Mouse (Mus musculus): Measurements from ENCODE around the gene Syt8. TPM values are rescaled to one million over a fixed set of nuclear protein-coding genes. Genes with fewer than 3 reads are reported as not detected.

Syt8 gene
- polyA plus RNA-seq, 1 experiment from 2014 or later: 0.35 TPM

- 95% methylated on average over 6 of the region's 6 CpGs for whole genome bisulfite sequencing
- no peak for ATAC-seq (ENCODE audit: insufficient number of reproducible peaks, insufficient read depth, low FRiP score, low TSS enrichment)
- H3K27ac ChIP-seq: no peak overlapping the region
Observed at GRCm38 (mm10) chr7:142413285-142413684, 21.4 kb upstream of the Syt8 start.

DNA sequence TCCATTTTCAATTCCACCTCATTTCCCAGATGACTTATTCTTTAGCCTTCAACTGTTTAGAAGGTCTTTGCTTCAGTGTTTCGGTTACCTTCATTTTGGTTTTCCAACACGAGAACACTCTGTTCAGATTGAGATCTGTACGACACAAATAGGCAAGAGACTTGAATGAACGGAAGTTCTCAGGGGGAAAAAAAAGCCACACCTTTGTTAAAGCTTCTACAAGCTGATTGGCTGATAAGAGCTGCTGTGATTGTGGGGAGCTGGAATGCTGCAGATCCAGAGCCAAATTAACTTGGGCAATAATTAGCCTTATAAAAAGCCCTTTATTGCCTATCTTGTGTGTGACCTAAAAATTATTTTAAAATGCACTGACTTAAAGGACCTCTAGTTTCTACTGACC is 19.3 kb upstream of the Syt8 start:
- no peak for ATAC-seq (ENCODE audit: insufficient number of reproducible peaks, insufficient read depth, low FRiP score, low TSS enrichment)
- WGBS: 58% methylated on average over 4 of the region's 4 CpGs
- Histone ChIP-seq H3K27me3 (no peaks in the 10 kb centered on the region), H3K9ac (no peak overlapping the region), H3K4me1 (no peaks in the 10 kb centered on the region), H3K27ac (no peak overlapping the region), H3K4me3 (no peak overlapping the region), H3K9me3 (no peaks in the 10 kb centered on the region), H3K4me2 (replicated peaks) (no peak overlapping the region), H3K36me3 (no peaks in the 10 kb centered on the region)

More at GRCm38 (mm10) chr7:142413285-142413684, 21.4 kb upstream of the Syt8 start:
- no peaks in the 10 kb centered on the region for H3K36me3 ChIP-seq
- no peaks in the 10 kb centered on the region for H3K4me1 ChIP-seq
- H3K4me2 ChIP-seq (replicated peaks): no peak overlapping the region
- H3K27me3 ChIP-seq: no peaks in the 10 kb centered on the region
- H3K4me3 ChIP-seq: no peak overlapping the region
- no peaks in the 10 kb centered on the region for H3K9me3 ChIP-seq
- H3K9ac ChIP-seq: no peak overlapping the region

GRCm38 (mm10) chr7:142416225-142416624 is 18.4 kb upstream of the Syt8 start:
- ATAC-seq (ENCODE audit: insufficient number of reproducible peaks, insufficient read depth, low FRiP score, low TSS enrichment): no peak
- WGBS: 64% methylated on average over 3 of the region's 3 CpGs

DNA sequence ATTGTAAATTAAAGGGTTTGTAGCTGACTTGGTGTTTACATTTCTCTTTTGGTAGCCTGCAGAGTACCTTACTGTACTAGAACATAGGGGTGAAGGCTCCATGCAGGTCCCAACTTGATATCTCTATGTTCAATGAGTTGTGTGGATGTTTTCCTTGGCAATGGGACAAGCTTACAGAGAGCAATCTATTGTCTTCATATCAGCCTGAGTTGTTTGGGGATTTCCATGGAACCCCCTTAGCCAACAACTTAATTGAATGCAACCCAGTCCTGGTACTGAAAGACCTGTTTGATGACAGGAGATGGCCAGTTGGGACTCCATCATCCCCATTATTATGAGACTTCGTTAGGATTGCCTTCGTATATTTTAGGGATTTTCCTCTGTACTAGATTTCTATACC is 16.6 kb upstream of the Syt8 start:
- Histone ChIP-seq H3K9ac (no peak overlapping the region), H3K27ac (no peak overlapping the region), H3K36me3 (no peaks in the 10 kb centered on the region), H3K4me2 (replicated peaks) (no peak overlapping the region), H3K27me3 (no peaks in the 10 kb centered on the region), H3K9me3 (no peaks in the 10 kb centered on the region), H3K4me1 (no peaks in the 10 kb centered on the region), H3K4me3 (no peak overlapping the region)
- ATAC-seq (ENCODE audit: insufficient number of reproducible peaks, insufficient read depth, low FRiP score, low TSS enrichment): no peak
- 89% methylated on average over 2 of the region's 2 CpGs for WGBS

More at GRCm38 (mm10) chr7:142416225-142416624, 18.4 kb upstream of the Syt8 start:
- H3K9me3 ChIP-seq: no peaks in the 10 kb centered on the region
- H3K36me3 ChIP-seq: no peaks in the 10 kb centered on the region
- H3K27ac ChIP-seq: no peak overlapping the region
- no peak overlapping the region for H3K9ac ChIP-seq
- H3K4me1 ChIP-seq: no peaks in the 10 kb centered on the region
- no peaks in the 10 kb centered on the region for H3K27me3 ChIP-seq
- no peak overlapping the region for H3K4me3 ChIP-seq
- no peak overlapping the region for H3K4me2 ChIP-seq (replicated peaks)

DNA sequence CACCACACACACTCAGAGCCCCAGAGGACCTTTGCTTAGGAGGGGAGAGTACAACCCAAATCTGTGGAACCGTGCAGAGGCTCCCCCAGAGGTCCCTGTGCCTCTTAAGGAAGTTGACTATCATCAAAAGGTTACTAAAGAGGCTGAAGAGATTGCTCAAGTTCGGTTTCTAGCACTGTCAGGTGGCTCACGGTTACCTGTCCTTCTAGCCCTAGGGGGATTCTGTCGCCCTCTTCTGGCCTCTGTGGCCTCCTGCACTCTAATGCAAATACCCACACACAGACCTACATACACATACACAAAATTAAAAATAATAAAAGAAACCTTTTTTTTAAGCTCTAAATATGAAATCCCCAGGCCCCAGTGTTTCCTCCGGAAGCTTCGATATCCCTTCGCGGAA is 16.0 kb upstream of the Syt8 start:
- H3K9ac ChIP-seq: no peak overlapping the region
- no peaks in the 10 kb centered on the region; the same call in 1 of the 2 replicates for H3K9me3 ChIP-seq
- H3K4me1 ChIP-seq: no peaks in the 10 kb centered on the region
- WGBS: 92% methylated on average over 8 of the region's 8 CpGs
- H3K36me3 ChIP-seq: no peaks in the 10 kb centered on the region
- ATAC-seq (ENCODE audit: insufficient number of reproducible peaks, insufficient read depth, low FRiP score, low TSS enrichment): no peak
- H3K4me3 ChIP-seq: no peak overlapping the region
- no peaks in the 10 kb centered on the region for H3K27me3 ChIP-seq
- H3K4me2 ChIP-seq (replicated peaks): no peak overlapping the region
- no peak overlapping the region for H3K27ac ChIP-seq

GRCm38 (mm10) chr7:142419887-142420286 is 14.8 kb upstream of the Syt8 start:
- Histone ChIP-seq H3K27ac (no peak overlapping the region), H3K9ac (no peak overlapping the region), H3K4me1 (no peaks in the 10 kb centered on the region), H3K27me3 (no peaks in the 10 kb centered on the region), H3K36me3 (no peaks in the 10 kb centered on the region), H3K4me2 (replicated peaks) (no peak overlapping the region), H3K4me3 (no peak overlapping the region), H3K9me3 (no peaks in the 10 kb centered on the region; the same call in 1 of the 2 replicates)
- WGBS: 84% methylated on average over 5 of the region's 5 CpGs
- no peak for ATAC-seq (ENCODE audit: insufficient number of reproducible peaks, insufficient read depth, low FRiP score, low TSS enrichment)

GRCm38 (mm10) chr7:142421826-142422225 is 12.8 kb upstream of the Syt8 start:
- 85% methylated on average over 2 of the region's 2 CpGs for WGBS
- Histone ChIP-seq H3K4me2 (replicated peaks) (no peak overlapping the region), H3K27me3 (no peaks in the 10 kb centered on the region), H3K27ac (no peak overlapping the region), H3K4me1 (no peaks in the 10 kb centered on the region), H3K4me3 (no peak overlapping the region), H3K9me3 (no peaks in the 10 kb centered on the region; the same call in 1 of the 2 replicates), H3K9ac (no peak overlapping the region), H3K36me3 (no peaks in the 10 kb centered on the region)
- ATAC-seq (ENCODE audit: insufficient number of reproducible peaks, insufficient read depth, low FRiP score, low TSS enrichment): no peak

DNA sequence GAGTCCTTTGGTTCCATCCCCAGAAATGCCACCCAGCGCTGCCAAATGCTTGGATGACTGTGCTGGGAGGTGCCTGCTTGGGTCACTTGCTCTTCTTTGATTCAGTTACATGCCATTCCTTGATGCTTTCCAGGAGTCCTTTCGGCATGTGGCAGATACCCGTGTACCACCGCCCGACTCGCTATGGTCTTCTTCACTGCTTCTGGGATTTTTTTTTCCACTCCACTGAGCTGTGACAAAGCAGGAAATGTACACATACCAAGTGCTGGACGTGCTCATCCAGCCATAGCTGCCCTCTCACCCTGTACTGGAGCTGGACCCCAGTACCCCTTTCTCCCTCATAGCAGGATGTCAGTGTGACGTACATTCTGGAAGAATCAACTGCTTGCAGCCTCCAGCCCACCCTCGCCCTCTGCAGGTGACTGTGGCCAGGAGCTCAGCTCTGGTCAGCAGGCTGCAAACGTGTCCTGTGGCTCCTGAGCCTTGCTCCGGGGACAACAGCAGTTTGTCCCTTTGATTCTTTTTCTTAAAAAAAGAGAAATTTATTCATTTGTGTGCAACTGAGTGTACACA is 8.9 kb upstream of the Syt8 start:
- H3K27ac ChIP-seq: no peak overlapping the region
- no peak overlapping the region for H3K9ac ChIP-seq
- no peaks in the 10 kb centered on the region for H3K36me3 ChIP-seq
- no peaks in the 10 kb centered on the region; the same call in 1 of the 2 replicates for H3K9me3 ChIP-seq
- WGBS: 60% methylated on average over 11 of the region's 11 CpGs
- H3K27me3 ChIP-seq: no peaks in the 10 kb centered on the region
- no peak overlapping the region for H3K4me2 ChIP-seq (replicated peaks)
- H3K4me1 ChIP-seq: peaks cover 23% of the 10 kb centered on the region
- no peak for ATAC-seq (ENCODE audit: insufficient number of reproducible peaks, insufficient read depth, low FRiP score, low TSS enrichment)
- no peak overlapping the region for H3K4me3 ChIP-seq

DNA sequence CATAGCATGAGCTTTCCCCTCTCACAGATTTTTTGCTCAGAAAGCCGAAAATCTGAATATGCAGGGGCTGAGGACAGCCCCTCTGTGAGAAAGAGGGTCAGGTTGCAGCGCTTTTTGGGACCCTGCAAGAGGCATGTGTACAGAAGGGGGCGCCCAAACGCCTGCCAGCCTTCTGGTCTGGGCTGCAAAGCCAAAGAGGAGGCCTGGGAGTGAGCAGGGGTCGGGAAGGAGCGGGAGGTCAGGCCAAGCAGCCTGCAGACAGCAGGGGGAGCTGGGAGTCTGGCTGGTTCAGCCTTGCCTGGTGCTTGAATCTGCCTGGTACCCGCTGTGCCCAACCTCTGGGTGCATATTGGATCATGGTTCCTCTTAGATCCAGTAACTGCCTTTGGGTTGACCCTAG is 6.4 kb upstream of the Syt8 start:
- H3K27ac ChIP-seq: peak overlapping the region; percentile 25; the same call in 1 of the 2 replicates
- WGBS: 4% methylated on average over 7 of the region's 7 CpGs

GRCm38 (mm10) chr7:142430160-142430678 is 4.4 kb upstream of the Syt8 start:
- no peaks in the 10 kb centered on the region for H3K27me3 ChIP-seq
- H3K27ac ChIP-seq: peak overlapping the region; percentile 69
- peak; percentile 77 for ATAC-seq (ENCODE audit: insufficient number of reproducible peaks, insufficient read depth, low FRiP score, low TSS enrichment)
- no peak overlapping the region for H3K9ac ChIP-seq
- no peaks in the 10 kb centered on the region for H3K9me3 ChIP-seq
- H3K4me2 ChIP-seq (replicated peaks): no peak overlapping the region
- no peak overlapping the region for H3K4me3 ChIP-seq
- H3K4me1 ChIP-seq: peaks cover 32% of the 10 kb centered on the region
- H3K36me3 ChIP-seq: no peaks in the 10 kb centered on the region
- 33% methylated on average over 12 of the region's 12 CpGs for WGBS

More for the DNA sequence above, 6.4 kb upstream of the Syt8 start:
- H3K9ac ChIP-seq: no peak overlapping the region
- 0 out of 2 replicates have a peak, but pooled peaks have one; percentile 24 for ATAC-seq (ENCODE audit: insufficient number of reproducible peaks, insufficient read depth, low FRiP score, low TSS enrichment)
- peaks cover 26% of the 10 kb centered on the region for H3K4me1 ChIP-seq
- H3K4me2 ChIP-seq (replicated peaks): no peak overlapping the region
- no peaks in the 10 kb centered on the region for H3K27me3 ChIP-seq
- H3K36me3 ChIP-seq: no peaks in the 10 kb centered on the region
- no peak overlapping the region for H3K4me3 ChIP-seq
- H3K9me3 ChIP-seq: no peaks in the 10 kb centered on the region; the same call in 1 of the 2 replicates

DNA sequence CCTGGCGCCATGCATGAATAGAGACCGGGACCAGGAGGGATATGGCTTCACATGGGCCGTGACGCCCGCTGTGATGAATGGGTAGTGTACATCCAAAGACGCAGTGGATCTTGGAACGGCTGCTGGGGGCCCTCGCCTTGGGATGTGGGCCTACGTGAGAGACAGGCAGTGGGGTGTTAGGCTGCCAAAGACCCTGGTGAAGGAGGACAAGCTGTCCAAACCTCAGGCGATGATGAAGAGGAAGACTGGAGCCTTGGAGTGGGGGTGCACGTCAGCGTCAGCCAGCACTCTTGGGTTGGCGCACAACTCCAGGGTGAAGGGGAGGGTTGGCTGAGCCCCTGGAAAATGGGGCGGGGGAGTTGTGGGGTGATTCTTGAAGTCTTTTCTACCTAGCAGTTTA is 3.5 kb upstream of the Syt8 start:
- Histone ChIP-seq H3K36me3 (no peaks in the 10 kb centered on the region), H3K9ac (no peak overlapping the region), H3K27ac (peak overlapping the region; percentile 69; the same call in 1 of the 2 replicates), H3K4me3 (no peak overlapping the region), H3K4me2 (replicated peaks) (no peak overlapping the region), H3K4me1 (peaks cover 32% of the 10 kb centered on the region), H3K27me3 (no peaks in the 10 kb centered on the region), H3K9me3 (no peaks in the 10 kb centered on the region)
- 92% methylated on average over 14 of the region's 14 CpGs for WGBS
- ATAC-seq (ENCODE audit: insufficient number of reproducible peaks, insufficient read depth, low FRiP score, low TSS enrichment): no peak

DNA sequence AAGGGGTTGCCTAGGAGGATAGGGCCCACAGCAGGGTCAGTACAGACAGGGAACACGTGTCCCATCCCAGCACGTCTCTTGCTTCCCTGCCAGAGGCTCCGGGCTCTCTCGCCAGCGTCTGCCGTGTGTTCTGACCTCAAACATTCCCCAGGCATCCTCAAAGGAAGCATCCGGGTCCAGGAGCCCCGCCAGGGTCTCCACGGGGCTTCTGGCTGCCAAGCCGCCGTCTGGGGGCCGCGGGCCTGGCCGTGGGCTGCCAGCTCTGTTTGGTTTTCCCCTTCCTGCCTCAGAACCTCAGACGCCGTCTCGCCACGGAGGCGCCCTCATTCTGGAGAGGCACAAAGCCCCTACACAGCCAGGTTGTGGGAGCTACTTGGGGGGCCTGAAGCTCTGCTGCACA is 1.0 kb upstream of the Syt8 start:
- H3K9ac ChIP-seq: no peak overlapping the region
- H3K4me3 ChIP-seq: no peak overlapping the region
- H3K27me3 ChIP-seq: no peaks in the 10 kb centered on the region
- H3K9me3 ChIP-seq: no peaks in the 10 kb centered on the region
- H3K36me3 ChIP-seq: no peaks in the 10 kb centered on the region
- 38% methylated on average over 19 of the region's 19 CpGs for WGBS
- ATAC-seq (ENCODE audit: insufficient number of reproducible peaks, insufficient read depth, low FRiP score, low TSS enrichment): no peak
- H3K27ac ChIP-seq: peak overlapping the region; percentile 51
- peaks cover 22% of the 10 kb centered on the region for H3K4me1 ChIP-seq
- H3K4me2 ChIP-seq (replicated peaks): no peak overlapping the region
